Mouse (Mus musculus) heart, postnatal 36 days (tissue): Measurements from ENCODE around the gene Agfg1. TPM values are rescaled to one million over a fixed set of nuclear protein-coding genes. Genes with fewer than 3 reads are reported as not detected.

ENCODE experiments used
- DNase-seq, 2 experiments: peaks; one replicate each; pipeline ENCODE4 v3.0.0; 2021 to 2022
- intact Hi-C: fragments of 180-260 bp; cut with DNase I; formaldehyde crosslinking; loops from one replicate; pipeline ENCODE4 v1.15.1; 2025
- total RNA-seq, 2 experiments: library from RNA; stranded (reverse); gene quantifications; 2 replicates each; pipeline ENCODE4 v1.2.3; 2021

Gene Agfg1
- total RNA-seq, 2 experiments from 2014 or later = 29.7 to 29.8 TPM

- DNase-seq = no peak
- intact Hi-C loops = no loop called here
These were observed 15.1 kb upstream of the Agfg1 start for GRCm38 (mm10) chr1:82824147-82824546.

GRCm38 (mm10) chr1:82825256-82825655 is 14.0 kb upstream of the Agfg1 start:
- intact Hi-C loops = no loop called here
- no peak for DNase-seq

- intact Hi-C loops = no loop called here
These were observed 13.5 kb upstream of the Agfg1 start for GRCm38 (mm10) chr1:82825783-82826182.

GRCm38 (mm10) chr1:82826911-82827310 is 12.4 kb upstream of the Agfg1 start:
- intact Hi-C loops = no loop called here
- DNase-seq = no peak

More at GRCm38 (mm10) chr1:82825783-82826182, 13.5 kb upstream of the Agfg1 start:
- no peak for DNase-seq

- intact Hi-C loops = no loop called here
- no peak for DNase-seq
These were observed 8.5 kb upstream of the Agfg1 start for GRCm38 (mm10) chr1:82830771-82831170.

GRCm38 (mm10) chr1:82831547-82832240 is 7.6 kb upstream of the Agfg1 start:
- no peak for DNase-seq
- intact Hi-C loops = no loop called here

GRCm38 (mm10) chr1:82832495-82833021 is 6.7 kb upstream of the Agfg1 start:
- no peak for DNase-seq
- intact Hi-C loops = no loop called here

- no peak for DNase-seq
- intact Hi-C loops = no loop called here
These were observed 5.8 kb upstream of the Agfg1 start for GRCm38 (mm10) chr1:82833501-82833900.

- DNase-seq = no peak
- intact Hi-C loops = no loop called here
These were observed 4.7 kb upstream of the Agfg1 start for GRCm38 (mm10) chr1:82834572-82834971.

GRCm38 (mm10) chr1:82836342-82837217 is 2.7 kb upstream of the Agfg1 start:
- intact Hi-C loops = loop anchor here (5.0 kb wide), 3 partner anchors 41 to 136 kb away; no protein-coding TSS in a partner anchor
- no peak for DNase-seq

- intact Hi-C loops = loop anchor here (5.0 kb wide), 3 partner anchors 40 to 135 kb away; no protein-coding TSS in a partner anchor
- DNase-seq = no peak
These were observed 1.7 kb upstream of the Agfg1 start for GRCm38 (mm10) chr1:82837579-82837978.

- intact Hi-C loops = loop anchor here (2.0 to 5.0 kb wide), 5 partner anchors 39 to 148 kb away; no protein-coding TSS in a partner anchor
- no peak for DNase-seq
These were observed 601 bp upstream of the Agfg1 start for GRCm38 (mm10) chr1:82838469-82839295.

GRCm38 (mm10) chr1:82839614-82840421 is 535 bp downstream of the Agfg1 start:
- peak in 1 of 2 experiments; percentile 35 for DNase-seq
- intact Hi-C loops = loop anchor here (2.0 to 5.0 kb wide), 5 partner anchors 37 to 147 kb away; no protein-coding TSS in a partner anchor

GRCm38 (mm10) chr1:82855729-82856128 is 16.4 kb downstream of the Agfg1 start:
- DNase-seq = no peak
- intact Hi-C loops = no loop called here

GRCm38 (mm10) chr1:82858236-82858635 is 19.0 kb downstream of the Agfg1 start:
- DNase-seq = no peak
- intact Hi-C loops = no loop called here

- DNase-seq = no peak
- intact Hi-C loops = no loop called here
These were observed 21.1 kb downstream of the Agfg1 start for GRCm38 (mm10) chr1:82860391-82860790.

GRCm38 (mm10) chr1:82870202-82870601 is 30.9 kb downstream of the Agfg1 start:
- DNase-seq = no peak
- intact Hi-C loops = no loop called here

GRCm38 (mm10) chr1:82879172-82879571 is 39.9 kb downstream of the Agfg1 start:
- intact Hi-C loops = loop anchor here (5.0 kb wide), 1 partner anchor 42 kb away; the partner anchor contains the start of gene Agfg1
- DNase-seq = no peak

- intact Hi-C loops = no loop called here
- DNase-seq = no peak
These were observed 40.9 kb downstream of the Agfg1 start for GRCm38 (mm10) chr1:82880196-82880595.
